Mouse (Mus musculus) midbrain, embryonic 16.5 days (tissue): Measurements from ENCODE around the gene Stambpl1. TPM values are rescaled to one million over a fixed set of nuclear protein-coding genes. Genes with fewer than 3 reads are reported as not detected.
A peak's percentile ranks its signal among the peaks of the same experiment; 100 is the strongest.

ENCODE experiments used
- ATAC-seq: fragments of 200-750 bp; cut with Nextera tagmentation; 2 replicates; pipeline ENCODE4 v1.8.0; 2017; ENCODE audit warnings: moderate TSS enrichment
- H3K27ac ChIP-seq: fragments of 300-500 bp; sonication (generic); 2 replicates; pipeline ENCODE4 v1.5.1; 2014; ENCODE audit warnings: mild to moderate bottlenecking, low read length, mixed read lengths
- H3K27me3 ChIP-seq: fragments of 300-500 bp; sonication (generic); 2 replicates; pipeline ENCODE4 v1.6.1; 2014; ENCODE audit warnings: low read depth, low read length, mixed read lengths; ENCODE audit not compliant: control insufficient read depth, insufficient read depth
- H3K36me3 ChIP-seq: fragments of 300-500 bp; sonication (generic); 2 replicates; pipeline ENCODE4 v1.6.1; 2014; ENCODE audit warnings: mild to moderate bottlenecking, low read length, moderate library complexity, mixed read lengths; ENCODE audit not compliant: control insufficient read depth, insufficient read depth
- H3K4me1 ChIP-seq: fragments of 300-500 bp; sonication (generic); 2 replicates; pipeline ENCODE4 v1.6.1; 2014; ENCODE audit warnings: mild to moderate bottlenecking, low read length, mixed read lengths; ENCODE audit not compliant: control insufficient read depth, insufficient read depth
- H3K4me2 ChIP-seq: fragments of 300-500 bp; sonication (generic); 2 replicates; pipeline ENCODE4 v1.6.1; 2014; ENCODE audit warnings: mild to moderate bottlenecking, low read length, mixed read lengths
- H3K4me3 ChIP-seq: fragments of 300-500 bp; sonication (generic); 2 replicates; pipeline ENCODE4 v1.5.1; 2014; ENCODE audit warnings: low read depth, mild to moderate bottlenecking, low read length, moderate library complexity, mixed read lengths
- H3K9ac ChIP-seq: fragments of 300-500 bp; sonication (generic); 2 replicates; pipeline ENCODE4 v1.6.1; 2014; ENCODE audit warnings: low read depth, low read length, mixed read lengths
- H3K9me3 ChIP-seq: fragments of 300-500 bp; sonication (generic); replicated peaks from 2 replicates; pipeline ENCODE4 v1.6.1; 2014; ENCODE audit warnings: mild to moderate bottlenecking, low read length, mixed read lengths; ENCODE audit not compliant: control insufficient read depth, poor library complexity, severe bottlenecking
- WGBS: fragments of 180-500 bp; shearing (Covaris S2); extraction: QIAGEN DNeasy Blood & Tissue Kit; methylation state at CpG from one replicate; pipeline ENCODE4 v1.1.7; 2014; 5-methylcytosine and 5-hydroxymethylcytosine counted together
- polyA plus RNA-seq: library from polyadenylated mRNA; unstranded; fragments of >200 nt; fragmentation: Nextera tagmentation; extraction: Ambion mirVana; gene quantifications from 2 replicates; pipeline ENCODE4 v1.2.1, GENCODE M21; 2015

The Stambpl1 gene
- polyA plus RNA-seq, 1 experiment from 2014 or later, result 22.8 TPM

DNA sequence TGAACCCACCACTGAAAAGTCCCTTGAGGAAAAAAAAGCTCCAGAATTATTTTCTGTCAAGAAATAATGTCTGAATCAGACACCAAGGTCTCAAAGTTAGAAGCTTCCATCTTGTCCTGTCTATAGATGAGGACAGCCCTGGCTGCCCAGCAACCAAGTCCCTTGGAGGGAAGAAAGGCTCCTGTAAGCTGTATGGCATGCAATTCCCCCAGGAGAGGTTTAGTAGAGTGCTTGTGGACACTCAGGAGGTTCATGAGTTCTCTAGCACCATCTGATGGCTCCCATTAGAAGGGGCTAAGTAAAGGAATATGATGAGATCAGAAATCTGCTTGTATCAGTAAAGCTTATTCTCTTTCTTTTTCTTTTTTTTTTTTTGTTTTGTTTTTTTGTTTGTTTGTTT lies 22.9 kb upstream of the Stambpl1 start:
- H3K27me3 ChIP-seq, result no peaks in the 10 kb centered on the region
- no peak overlapping the region for H3K4me3 ChIP-seq
- no peak overlapping the region for H3K9ac ChIP-seq
- no peaks in the 10 kb centered on the region for H3K4me1 ChIP-seq
- ATAC-seq, result no peak
- H3K4me2 ChIP-seq, result no peak overlapping the region
- H3K36me3 ChIP-seq, result no peaks in the 10 kb centered on the region
- H3K27ac ChIP-seq, result no peak overlapping the region
- H3K9me3 ChIP-seq, result no peaks in the 10 kb centered on the region

DNA sequence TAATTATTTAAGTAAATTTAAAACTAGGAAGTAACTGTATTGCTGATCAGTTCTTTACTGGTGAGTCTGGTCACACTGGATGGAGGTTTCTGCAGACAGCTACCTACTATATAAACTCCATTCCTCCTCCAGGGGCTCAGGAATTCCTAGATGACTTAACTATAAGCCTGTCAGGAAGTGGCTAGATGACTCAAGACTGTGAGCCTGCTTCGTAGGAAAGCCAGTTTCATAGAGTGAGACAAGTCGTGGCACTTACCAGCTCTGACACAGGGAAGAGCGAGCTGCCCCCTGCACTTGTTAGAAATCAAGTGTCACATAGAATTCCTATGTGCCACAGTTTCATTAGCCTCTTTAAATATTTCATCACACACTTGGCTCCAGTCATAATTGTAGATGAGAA lies 20.9 kb upstream of the Stambpl1 start:
- no peak overlapping the region for H3K27ac ChIP-seq
- WGBS, result 69% methylated on average over 3 of the region's 3 CpGs

DNA sequence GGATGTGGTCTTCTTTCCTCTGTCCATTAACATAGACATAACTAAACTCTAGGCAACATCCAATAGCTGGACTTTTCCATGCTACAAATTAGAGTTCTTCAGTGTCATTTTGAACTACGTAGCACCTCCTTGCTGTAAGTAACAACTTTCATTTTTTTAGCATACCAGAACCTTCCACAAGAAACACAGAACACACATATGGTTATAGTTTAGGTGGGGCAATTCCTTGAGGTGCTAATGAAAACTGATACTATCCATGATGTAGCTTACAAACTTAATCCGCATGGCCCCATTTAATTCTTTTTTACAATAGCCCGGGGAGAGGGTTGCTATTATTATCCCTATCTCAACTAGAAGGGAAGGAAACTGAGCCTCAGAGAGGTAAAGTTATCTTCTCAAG lies 18.0 kb upstream of the Stambpl1 start:
- 82% methylated on average over 3 of the region's 3 CpGs for WGBS

More for the DNA sequence above, 20.9 kb upstream of the Stambpl1 start:
- H3K36me3 ChIP-seq, result no peaks in the 10 kb centered on the region
- ATAC-seq, result no peak
- H3K4me3 ChIP-seq, result no peak overlapping the region
- H3K9me3 ChIP-seq, result no peaks in the 10 kb centered on the region
- no peak overlapping the region for H3K4me2 ChIP-seq
- no peaks in the 10 kb centered on the region for H3K4me1 ChIP-seq
- H3K9ac ChIP-seq, result no peak overlapping the region
- no peaks in the 10 kb centered on the region; the same call in 1 of the 2 replicates for H3K27me3 ChIP-seq

DNA sequence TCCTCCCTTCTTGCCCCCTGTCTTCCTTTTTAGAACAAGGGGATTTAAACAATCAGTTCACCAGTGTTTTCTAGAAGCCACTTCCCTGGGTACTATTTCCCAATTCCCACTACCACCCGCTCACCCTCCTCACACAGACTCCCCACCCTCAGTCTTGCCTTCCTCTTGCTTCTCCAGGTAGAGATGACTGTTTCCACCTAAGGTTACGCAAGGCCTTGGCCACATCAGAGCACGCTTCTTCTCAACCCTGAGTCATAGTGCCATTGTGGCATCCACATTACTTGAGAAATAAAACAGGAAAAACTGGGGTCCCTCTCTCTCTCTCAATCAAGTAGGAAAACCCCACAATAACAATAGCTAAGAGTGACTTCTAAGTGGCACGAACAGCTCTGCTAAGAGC lies 12.9 kb upstream of the Stambpl1 start:
- H3K36me3 ChIP-seq, result no peaks in the 10 kb centered on the region
- H3K9ac ChIP-seq, result no peak overlapping the region
- H3K4me3 ChIP-seq, result no peak overlapping the region
- no peaks in the 10 kb centered on the region for H3K4me1 ChIP-seq
- no peak overlapping the region for H3K4me2 ChIP-seq
- no peak overlapping the region for H3K27ac ChIP-seq
- no peak for ATAC-seq
- WGBS, result 88% methylated on average over 4 of the region's 4 CpGs
- H3K9me3 ChIP-seq, result no peaks in the 10 kb centered on the region
- H3K27me3 ChIP-seq, result no peaks in the 10 kb centered on the region; the same call in 1 of the 2 replicates

More for the DNA sequence above, 18.0 kb upstream of the Stambpl1 start:
- H3K9ac ChIP-seq, result no peak overlapping the region
- no peaks in the 10 kb centered on the region for H3K9me3 ChIP-seq
- no peaks in the 10 kb centered on the region for H3K36me3 ChIP-seq
- no peak overlapping the region for H3K27ac ChIP-seq
- no peaks in the 10 kb centered on the region for H3K4me1 ChIP-seq
- no peak overlapping the region for H3K4me3 ChIP-seq
- no peak for ATAC-seq
- H3K27me3 ChIP-seq, result no peaks in the 10 kb centered on the region; the same call in 1 of the 2 replicates
- no peak overlapping the region for H3K4me2 ChIP-seq

DNA sequence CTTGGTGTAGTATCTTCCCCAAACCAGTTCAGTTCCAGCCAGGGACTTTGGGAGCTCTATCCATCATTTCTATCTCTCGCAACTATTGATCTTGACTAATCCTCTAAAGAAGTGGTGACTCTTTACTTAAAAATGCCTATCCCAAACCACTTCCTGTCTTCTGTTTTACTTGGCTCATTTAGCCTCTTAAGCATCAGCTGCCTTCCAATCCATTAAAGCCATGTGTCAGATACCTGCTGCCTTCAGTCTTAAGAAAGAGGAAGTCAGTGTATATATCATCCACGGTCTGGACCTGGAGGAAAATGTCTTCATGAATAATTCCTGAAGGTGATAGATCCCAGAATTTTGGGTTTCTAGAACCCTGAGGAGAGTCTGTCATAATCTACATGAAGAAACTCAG lies 11.7 kb upstream of the Stambpl1 start:
- Histone ChIP-seq H3K4me2 (no peak overlapping the region), H3K4me1 (no peaks in the 10 kb centered on the region), H3K27me3 (no peaks in the 10 kb centered on the region; the same call in 1 of the 2 replicates), H3K4me3 (no peak overlapping the region), H3K36me3 (no peaks in the 10 kb centered on the region), H3K9ac (no peak overlapping the region), H3K27ac (no peak overlapping the region), H3K9me3 (no peaks in the 10 kb centered on the region)
- WGBS, result 86% methylated on average over 2 of the region's 2 CpGs
- no peak for ATAC-seq

DNA sequence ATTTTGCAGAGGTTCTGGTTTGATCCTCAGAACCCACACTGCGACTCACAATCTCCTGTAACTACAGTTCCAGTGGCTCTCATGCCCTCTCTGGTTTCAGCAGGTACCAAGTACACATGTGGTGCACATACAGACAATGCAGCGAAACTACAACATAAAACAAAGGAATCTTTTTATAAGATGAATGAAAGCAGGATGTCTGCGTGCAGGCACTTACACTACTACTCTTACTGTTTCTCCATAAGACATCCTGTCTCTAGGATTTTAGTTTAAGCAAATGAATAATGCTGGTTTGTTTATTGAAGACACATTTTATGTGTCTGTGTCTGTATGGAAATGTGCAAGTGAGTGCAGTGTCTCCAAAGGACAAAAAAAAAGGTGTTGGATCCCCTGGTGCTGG lies 10.8 kb upstream of the Stambpl1 start:
- Histone ChIP-seq H3K4me1 (no peaks in the 10 kb centered on the region), H3K36me3 (no peaks in the 10 kb centered on the region), H3K4me2 (no peak overlapping the region), H3K27ac (no peak overlapping the region), H3K9ac (no peak overlapping the region), H3K4me3 (no peak overlapping the region), H3K9me3 (no peaks in the 10 kb centered on the region), H3K27me3 (no peaks in the 10 kb centered on the region)
- ATAC-seq, result no peak
- 81% methylated on average over 3 of the region's 3 CpGs for WGBS

DNA sequence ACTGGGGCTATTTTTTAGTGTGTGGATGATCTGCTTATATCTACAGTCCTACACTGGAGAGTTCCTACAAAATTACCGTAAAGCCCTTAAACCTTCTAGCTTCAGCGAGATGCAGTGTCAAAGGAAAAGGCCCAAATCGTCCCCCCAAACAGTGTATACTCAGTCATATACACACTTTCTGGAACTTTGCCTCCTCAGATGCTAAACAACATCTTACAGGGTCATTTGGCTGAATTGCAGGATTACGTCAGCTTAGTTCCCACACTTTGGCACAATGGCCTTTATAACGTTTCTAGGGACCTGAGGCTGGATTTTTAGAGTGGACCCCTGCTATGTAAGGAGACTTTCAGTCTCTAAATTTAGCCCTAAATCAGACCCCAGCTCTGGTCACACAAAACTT lies 9.5 kb upstream of the Stambpl1 start:
- Histone ChIP-seq H3K9me3 (no peaks in the 10 kb centered on the region), H3K27ac (no peak overlapping the region), H3K27me3 (no peaks in the 10 kb centered on the region; the same call in 1 of the 2 replicates), H3K4me2 (no peak overlapping the region), H3K4me3 (no peak overlapping the region), H3K9ac (no peak overlapping the region), H3K36me3 (no peaks in the 10 kb centered on the region), H3K4me1 (no peaks in the 10 kb centered on the region)
- no peak for ATAC-seq
- WGBS, result 65% methylated on average over 5 of the region's 5 CpGs

DNA sequence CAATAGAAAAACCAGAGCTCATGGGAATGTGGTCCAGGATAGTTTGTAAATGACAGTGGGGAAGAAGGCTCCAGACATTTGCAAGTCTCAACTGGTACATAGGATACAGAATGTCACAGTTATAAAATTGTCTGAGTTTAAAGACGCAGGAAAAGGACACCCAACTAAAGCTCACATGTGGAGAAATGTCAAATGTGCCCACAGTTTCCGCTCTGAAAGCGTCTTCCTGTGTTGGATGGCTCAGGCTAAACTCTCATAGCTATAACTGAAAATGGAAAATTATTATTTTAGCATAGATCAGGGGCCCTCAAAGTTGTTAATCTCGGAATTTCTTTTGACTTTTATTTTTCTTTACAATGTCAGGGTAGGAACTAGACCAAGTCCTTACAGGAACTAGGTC lies 5.2 kb upstream of the Stambpl1 start:
- no peak overlapping the region for H3K4me2 ChIP-seq
- ATAC-seq, result no peak
- H3K9me3 ChIP-seq, result no peaks in the 10 kb centered on the region
- no peak overlapping the region for H3K9ac ChIP-seq
- no peaks in the 10 kb centered on the region for H3K36me3 ChIP-seq
- no peak overlapping the region for H3K4me3 ChIP-seq
- H3K27ac ChIP-seq, result no peak overlapping the region
- 87% methylated on average over 4 of the region's 4 CpGs for WGBS
- peaks cover 2% of the 10 kb centered on the region; the same call in 1 of the 2 replicates for H3K27me3 ChIP-seq
- H3K4me1 ChIP-seq, result no peaks in the 10 kb centered on the region

DNA sequence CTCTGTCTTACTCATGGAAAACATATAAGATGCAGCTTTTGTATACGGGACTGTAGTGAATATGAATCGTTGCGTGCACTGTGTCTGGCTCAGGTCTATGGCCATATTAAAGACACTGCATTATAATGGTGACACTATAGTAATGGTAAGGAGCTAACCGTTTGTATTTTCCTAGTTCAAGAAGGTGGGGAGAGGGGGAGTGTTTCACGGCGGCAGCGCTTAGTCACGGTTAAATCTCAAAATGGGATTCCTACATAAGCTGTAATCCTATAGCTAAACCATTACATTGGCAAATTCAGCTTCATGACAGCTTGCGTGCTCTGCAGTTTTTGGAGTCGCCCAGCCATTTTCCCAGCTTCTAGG lies 403 bp upstream of the Stambpl1 start:
- H3K27ac ChIP-seq, result peak overlapping the region; percentile 87
- peaks cover 2% of the 10 kb centered on the region; the same call in 1 of the 2 replicates for H3K27me3 ChIP-seq
- peak overlapping the region; percentile 68 for H3K4me3 ChIP-seq
- H3K36me3 ChIP-seq, result no peaks in the 10 kb centered on the region
- H3K4me2 ChIP-seq, result peak overlapping the region; percentile 64
- H3K9ac ChIP-seq, result peak overlapping the region; percentile 86
- H3K4me1 ChIP-seq, result peaks cover 6% of the 10 kb centered on the region; the same call in 1 of the 2 replicates
- H3K9me3 ChIP-seq, result no peaks in the 10 kb centered on the region
- 11% methylated on average over 10 of the region's 10 CpGs for WGBS
- peak; percentile 74 for ATAC-seq
